Mouse (Mus musculus) liver, adult 2 months (tissue): ENCODE measurements around the gene Cntn1.

Source experiments
- CTCF ChIP-seq: fragments of 200-500 bp; IDR thresholded peaks from 2 replicates; pipeline ENCODE4 v1.5.1; 2011; ENCODE audit warnings: low read depth, low read length, control low read depth
- POLR2A ChIP-seq: fragments of 200-500 bp; IDR thresholded peaks from 2 replicates; pipeline ENCODE4 v1.6.1; 2011; ENCODE audit warnings: low read length, control low read depth; ENCODE audit not compliant: insufficient read depth; ENCODE audit errors: extremely low read depth

DNA sequence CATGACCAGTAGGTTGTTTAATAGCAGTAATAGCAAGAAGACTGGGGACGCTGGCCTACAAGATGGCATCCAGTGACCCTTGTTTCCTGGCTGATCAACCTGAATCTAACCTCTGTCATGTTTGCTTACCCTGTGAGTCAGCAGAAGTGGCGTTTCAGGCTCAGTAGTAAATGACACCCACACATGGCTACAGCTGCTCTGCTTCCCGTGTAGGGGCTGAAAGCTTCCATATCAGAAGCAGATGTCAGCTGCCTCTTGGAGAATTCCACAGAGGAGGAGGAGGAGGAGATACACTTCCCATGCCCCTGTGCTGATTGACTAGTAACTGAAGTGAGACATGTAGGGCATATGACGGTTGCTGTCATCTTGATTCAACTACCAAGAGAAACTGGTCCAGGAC is 225.9 kb downstream of the Cntn1 start:
- TF ChIP-seq CTCF = no peak
- no peak for TF ChIP-seq POLR2A
